Mouse (Mus musculus): ENCODE measurements around the gene Klk6. TPM values are rescaled to one million over a fixed set of nuclear protein-coding genes. Genes with fewer than 3 reads are reported as not detected.

Klk6 gene
- polyA plus RNA-seq (2016; fragmentation: Nextera tagmentation; extraction: Ambion mirVana) = not detected in 2 replicates

- WGBS = 89% methylated on average over 10 of the region's 10 CpGs
- Histone ChIP-seq H3K4me3 (replicated peaks) (no peak within 1 kb of the TSS), H3K4me2 (no peak within 1 kb of the TSS), H3K27ac (no peak within 1 kb of the TSS), H3K27me3 (no peaks in the 10 kb centered on the region), H3K9ac (replicated peaks) (no peak within 1 kb of the TSS), H3K9me3 (no peaks in the 10 kb centered on the region), H3K36me3 (no peaks in the 10 kb centered on the region), H3K4me1 (replicated peaks) (no peaks in the 10 kb centered on the region)
- ATAC-seq (ENCODE audit: insufficient number of reproducible peaks, insufficient read depth, low FRiP score, low TSS enrichment, low read depth) = no peak
Measured at GRCm38 (mm10) chr7:43824199-43824598, at the start of gene Klk6. Klk6 (plus strand) TSS chr7:43824499.

- no peaks in the 10 kb centered on the region for H3K36me3 ChIP-seq
- H3K9me3 ChIP-seq = no peaks in the 10 kb centered on the region
- no peaks in the 10 kb centered on the region for H3K4me1 ChIP-seq (replicated peaks)
- no peak overlapping the region for H3K4me3 ChIP-seq (replicated peaks)
- no peak overlapping the region for H3K27ac ChIP-seq
- H3K9ac ChIP-seq (replicated peaks) = no peak overlapping the region
- no peaks in the 10 kb centered on the region for H3K27me3 ChIP-seq
- no peak overlapping the region for H3K4me2 ChIP-seq
- no peak for ATAC-seq (ENCODE audit: insufficient number of reproducible peaks, insufficient read depth, low FRiP score, low TSS enrichment, low read depth)
- 58% methylated on average over 6 of the region's 6 CpGs for WGBS
Measured at GRCm38 (mm10) chr7:43774802-43775201, 49.5 kb upstream of the Klk6 start.

- no peaks in the 10 kb centered on the region for H3K9me3 ChIP-seq
- no peak overlapping the region for H3K4me2 ChIP-seq
- H3K9ac ChIP-seq (replicated peaks) = no peak overlapping the region
- no peaks in the 10 kb centered on the region for H3K27me3 ChIP-seq
- no peaks in the 10 kb centered on the region for H3K4me1 ChIP-seq (replicated peaks)
- no peak overlapping the region for H3K27ac ChIP-seq
- 48% methylated on average over 7 of the region's 7 CpGs for whole genome bisulfite sequencing
- no peak overlapping the region for H3K4me3 ChIP-seq (replicated peaks)
- no peaks in the 10 kb centered on the region for H3K36me3 ChIP-seq
- no peak for ATAC-seq (ENCODE audit: insufficient number of reproducible peaks, insufficient read depth, low FRiP score, low TSS enrichment, low read depth)
Measured at GRCm38 (mm10) chr7:43775311-43776057, 48.8 kb upstream of the Klk6 start.

- Histone ChIP-seq H3K9me3 (no peaks in the 10 kb centered on the region), H3K27ac (no peak overlapping the region), H3K9ac (replicated peaks) (no peak overlapping the region), H3K4me2 (no peak overlapping the region), H3K4me1 (replicated peaks) (no peaks in the 10 kb centered on the region), H3K36me3 (no peaks in the 10 kb centered on the region), H3K27me3 (peaks cover 3% of the 10 kb centered on the region; the same call in 1 of the 2 replicates), H3K4me3 (replicated peaks) (no peak overlapping the region)
- no peak for ATAC-seq (ENCODE audit: insufficient number of reproducible peaks, insufficient read depth, low FRiP score, low TSS enrichment, low read depth)
- 79% methylated on average over 5 of the region's 5 CpGs for WGBS
Measured at GRCm38 (mm10) chr7:43776506-43776905, 47.8 kb upstream of the Klk6 start.

GRCm38 (mm10) chr7:43777423-43777822 is 46.9 kb upstream of the Klk6 start:
- Histone ChIP-seq H3K9ac (replicated peaks) (no peak overlapping the region), H3K4me1 (replicated peaks) (no peaks in the 10 kb centered on the region), H3K36me3 (no peaks in the 10 kb centered on the region), H3K9me3 (no peaks in the 10 kb centered on the region), H3K4me2 (no peak overlapping the region), H3K4me3 (replicated peaks) (no peak overlapping the region), H3K27ac (no peak overlapping the region), H3K27me3 (peaks cover 6% of the 10 kb centered on the region; the same call in 1 of the 2 replicates)
- 90% methylated on average over 12 of the region's 12 CpGs for WGBS
- ATAC-seq (ENCODE audit: insufficient number of reproducible peaks, insufficient read depth, low FRiP score, low TSS enrichment, low read depth) = no peak

- H3K4me1 ChIP-seq (replicated peaks) = peaks cover 5% of the 10 kb centered on the region; the same call in 1 of the 2 replicates
- 90% methylated on average over 10 of the region's 10 CpGs for WGBS
- ATAC-seq (ENCODE audit: insufficient number of reproducible peaks, insufficient read depth, low FRiP score, low TSS enrichment, low read depth) = no peak
- no peaks in the 10 kb centered on the region for H3K36me3 ChIP-seq
- no peak overlapping the region for H3K4me3 ChIP-seq (replicated peaks)
- no peak overlapping the region for H3K4me2 ChIP-seq
- H3K27ac ChIP-seq = no peak overlapping the region
- H3K9ac ChIP-seq (replicated peaks) = no peak overlapping the region
- no peaks in the 10 kb centered on the region for H3K9me3 ChIP-seq
- H3K27me3 ChIP-seq = peaks cover 14% of the 10 kb centered on the region
Measured at GRCm38 (mm10) chr7:43778176-43778970, 45.9 kb upstream of the Klk6 start.

- Histone ChIP-seq H3K27me3 (peaks cover 28% of the 10 kb centered on the region), H3K27ac (no peak overlapping the region), H3K36me3 (no peaks in the 10 kb centered on the region), H3K4me1 (replicated peaks) (peaks cover 5% of the 10 kb centered on the region; the same call in 1 of the 2 replicates), H3K9me3 (no peaks in the 10 kb centered on the region), H3K9ac (replicated peaks) (no peak overlapping the region), H3K4me2 (no peak overlapping the region), H3K4me3 (replicated peaks) (no peak overlapping the region)
- no peak for ATAC-seq (ENCODE audit: insufficient number of reproducible peaks, insufficient read depth, low FRiP score, low TSS enrichment, low read depth)
- WGBS = 60% methylated on average over 6 of the region's 6 CpGs
Measured at GRCm38 (mm10) chr7:43780241-43780640, 44.1 kb upstream of the Klk6 start.

GRCm38 (mm10) chr7:43780746-43781145 is 43.6 kb upstream of the Klk6 start, which contains the start of gene Klk10:
Klk10 (plus strand) TSS chr7:43781035.
- Histone ChIP-seq H3K27me3 (peaks cover 28% of the 10 kb centered on the region), H3K36me3 (no peaks in the 10 kb centered on the region), H3K4me2 (no peak within 1 kb of the TSS), H3K4me3 (replicated peaks) (no peak within 1 kb of the TSS), H3K9ac (replicated peaks) (no peak within 1 kb of the TSS), H3K27ac (no peak within 1 kb of the TSS), H3K9me3 (no peaks in the 10 kb centered on the region), H3K4me1 (replicated peaks) (peaks cover 5% of the 10 kb centered on the region; the same call in 1 of the 2 replicates)
- ATAC-seq (ENCODE audit: insufficient number of reproducible peaks, insufficient read depth, low FRiP score, low TSS enrichment, low read depth) = no peak
- 43% methylated on average over 5 of the region's 5 CpGs for WGBS

GRCm38 (mm10) chr7:43781541-43781940 is 42.8 kb upstream of the Klk6 start:
- Histone ChIP-seq H3K4me3 (replicated peaks) (no peak overlapping the region), H3K9ac (replicated peaks) (no peak overlapping the region), H3K4me2 (no peak overlapping the region), H3K27ac (no peak overlapping the region), H3K9me3 (no peaks in the 10 kb centered on the region), H3K36me3 (no peaks in the 10 kb centered on the region), H3K27me3 (peaks cover 28% of the 10 kb centered on the region), H3K4me1 (replicated peaks) (peaks cover 5% of the 10 kb centered on the region; the same call in 1 of the 2 replicates)
- WGBS = 87% methylated on average over 11 of the region's 11 CpGs
- ATAC-seq (ENCODE audit: insufficient number of reproducible peaks, insufficient read depth, low FRiP score, low TSS enrichment, low read depth) = no peak

- WGBS = 8% methylated on average over 36 of the region's 36 CpGs
- no peak overlapping the region for H3K27ac ChIP-seq
- 0 out of 2 replicates have a peak overlapping the region, but pooled peaks have one; percentile 40 for H3K9ac ChIP-seq (replicated peaks)
Measured at GRCm38 (mm10) chr7:43782275-43783265, 41.7 kb upstream of the Klk6 start.

More at GRCm38 (mm10) chr7:43782275-43783265, 41.7 kb upstream of the Klk6 start:
- peak; percentile 81; the same call in 1 of the 2 replicates for ATAC-seq (ENCODE audit: insufficient number of reproducible peaks, insufficient read depth, low FRiP score, low TSS enrichment, low read depth)
- H3K4me2 ChIP-seq = peak overlapping the region; percentile 59
- no peaks in the 10 kb centered on the region for H3K9me3 ChIP-seq
- peaks cover 28% of the 10 kb centered on the region for H3K27me3 ChIP-seq
- H3K4me3 ChIP-seq (replicated peaks) = peak overlapping the region; percentile 26
- no peaks in the 10 kb centered on the region for H3K36me3 ChIP-seq
- peaks cover 5% of the 10 kb centered on the region; the same call in 1 of the 2 replicates for H3K4me1 ChIP-seq (replicated peaks)
